In the genomic region with DNA sequence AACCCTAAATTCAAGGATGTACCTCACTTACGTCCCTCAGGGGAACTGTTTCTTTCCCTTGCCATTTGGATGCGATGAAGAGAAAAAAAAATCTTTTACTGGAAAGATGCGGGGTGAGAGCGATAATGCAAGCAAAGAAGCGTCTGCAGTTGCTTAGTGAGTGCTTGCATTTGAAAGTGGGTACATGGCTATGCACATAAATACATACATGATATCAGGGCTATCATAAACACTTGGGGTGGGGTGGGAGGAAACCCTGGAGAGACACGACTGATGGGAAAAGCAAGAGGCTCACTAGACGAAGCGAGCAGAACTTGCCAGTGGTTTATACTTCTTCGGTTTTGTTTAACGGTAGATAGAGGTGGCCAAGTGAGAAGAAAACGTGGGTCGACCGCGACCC, we compare ENCODE assay signal across 8 mouse cellular contexts. TPM values are rescaled to one million over a fixed set of nuclear protein-coding genes. Genes with fewer than 3 reads are reported as not detected.
A peak's percentile ranks its signal among the peaks of the same experiment; 100 is the strongest.
DNase-seq lines count a peak whose midpoint lies in the region; ATAC-seq and TF ChIP-seq lines count a peak whose summit lies in the region.

A gene (plus strand): TSS at position 301 of the 400 bp plus-strand sequence.

- ATAC-seq in embryonic facial prominence, embryonic 13.5 days (ENCODE audit: insufficient number of reproducible peaks, insufficient read depth, low FRiP score, low TSS enrichment, low read depth): no peak
- ATAC-seq in hindbrain, embryonic 11.5 days (ENCODE audit: low FRiP score): no peak
- ATAC-seq in midbrain, embryonic 14.5 days (ENCODE audit: low FRiP score, low TSS enrichment): no peak
- ATAC-seq in megakaryocyte progenitor cell, adult 5-6 weeks (replicated peaks; ENCODE audit: poor library complexity): no peak

- DNase-seq in kidney, adult 2 months: no peak
- no peak for DNase-seq in kidney, adult 11 months
- no peak for DNase-seq in hindbrain, embryonic 11.5 days (ENCODE audit: low spot score)
- no peak for DNase-seq in midbrain, embryonic 14.5 days
- DNase-seq in cerebellum, postnatal 25 days: no peak
- DNase-seq in thymus, postnatal 10 days (ENCODE audit: low spot score in 2 of 2): no peak

- H3K27ac ChIP-seq in kidney, adult 2 months (ENCODE audit: insufficient read depth, low read depth, low read length): no peak within 1 kb of the TSS
- no peak within 1 kb of the TSS for H3K27ac ChIP-seq in embryonic facial prominence, embryonic 13.5 days
- no peak within 1 kb of the TSS for H3K27ac ChIP-seq in hindbrain, embryonic 11.5 days (ENCODE audit: low read depth, low read length)
- H3K27ac ChIP-seq in midbrain, embryonic 14.5 days (replicated peaks; ENCODE audit: low read depth, low read length): peak within 1 kb of the TSS; percentile 64

- WGBS in kidney, adult 2 months: 14% methylated on average over 14 of the region's 14 CpGs
- WGBS in embryonic facial prominence, embryonic 13.5 days: 16% methylated on average over 14 of the region's 14 CpGs
- 13% methylated on average over 14 of the region's 14 CpGs for WGBS in hindbrain, embryonic 11.5 days
- WGBS in midbrain, embryonic 14.5 days: 15% methylated on average over 14 of the region's 14 CpGs

- peak within 1 kb of the TSS; percentile 86 for H3K4me2 ChIP-seq in embryonic facial prominence, embryonic 13.5 days
- H3K4me2 ChIP-seq in hindbrain, embryonic 11.5 days (replicated peaks; ENCODE audit: low read depth, low read length): peak within 1 kb of the TSS; percentile 86
- peak within 1 kb of the TSS; percentile 85 for H3K4me2 ChIP-seq in midbrain, embryonic 14.5 days (ENCODE audit: low read length)

- H3K27me3 ChIP-seq in kidney, adult 2 months (replicated peaks; ENCODE audit: control insufficient read depth, insufficient read depth, low read length): no peaks in the 10 kb centered on the region
- peaks cover 8% of the 10 kb centered on the region for H3K27me3 ChIP-seq in embryonic facial prominence, embryonic 13.5 days
- no peaks in the 10 kb centered on the region for H3K27me3 ChIP-seq in hindbrain, embryonic 11.5 days (ENCODE audit: control insufficient read depth, insufficient read depth, low read length)
- 0 out of 2 replicates have a peak, but pooled peaks cover 5% of the 10 kb centered on the region for H3K27me3 ChIP-seq in midbrain, embryonic 14.5 days (ENCODE audit: control insufficient read depth, insufficient read depth, low read length)

- H3K4me1 ChIP-seq in kidney, adult 2 months (ENCODE audit: control insufficient read depth, insufficient read depth, low read length): peaks cover 2% of the 10 kb centered on the region; the same call in 1 of the 2 replicates
- peaks cover 7% of the 10 kb centered on the region for H3K4me1 ChIP-seq in embryonic facial prominence, embryonic 13.5 days
- 0 out of 2 replicates have a peak, but pooled peaks cover 2% of the 10 kb centered on the region for H3K4me1 ChIP-seq in hindbrain, embryonic 11.5 days (replicated peaks; ENCODE audit: control insufficient read depth, insufficient read depth, low read length)
- H3K4me1 ChIP-seq in midbrain, embryonic 14.5 days (ENCODE audit: control insufficient read depth, insufficient read depth, low read length): peaks cover 9% of the 10 kb centered on the region

- H3K9me3 ChIP-seq in embryonic facial prominence, embryonic 13.5 days: no peaks in the 10 kb centered on the region
- no peaks in the 10 kb centered on the region for H3K9me3 ChIP-seq in hindbrain, embryonic 11.5 days (ENCODE audit: control insufficient read depth, low read length)
- H3K9me3 ChIP-seq in midbrain, embryonic 14.5 days (ENCODE audit: control insufficient read depth, low read length): no peaks in the 10 kb centered on the region

- peak within 1 kb of the TSS; percentile 96 for H3K9ac ChIP-seq in embryonic facial prominence, embryonic 13.5 days
- H3K9ac ChIP-seq in hindbrain, embryonic 11.5 days (ENCODE audit: low read depth, low read length): peak within 1 kb of the TSS; percentile 95
- H3K9ac ChIP-seq in midbrain, embryonic 14.5 days (replicated peaks; ENCODE audit: low read length): peak within 1 kb of the TSS; percentile 92

- TF ChIP-seq CTCF in kidney, adult 2 months (conservative IDR thresholded peaks at IDR 0.05; ENCODE audit: insufficient read depth, insufficient read length, low read depth, low read length): no peak

- H3K4me3 ChIP-seq in kidney, adult 2 months (ENCODE audit: insufficient read depth, low read depth, low read length): peak within 1 kb of the TSS; percentile 81
- peak within 1 kb of the TSS; percentile 99 for H3K4me3 ChIP-seq in embryonic facial prominence, embryonic 13.5 days
- H3K4me3 ChIP-seq in hindbrain, embryonic 11.5 days (ENCODE audit: low read depth, low read length): peak within 1 kb of the TSS; percentile 97
- H3K4me3 ChIP-seq in midbrain, embryonic 14.5 days (replicated peaks; ENCODE audit: low read depth, low read length): peak within 1 kb of the TSS; percentile 99

- no peak for TF ChIP-seq POLR2A in kidney, adult 2 months (IDR thresholded peaks at IDR 0.05; ENCODE audit: low read depth, low read length)

- no peaks in the 10 kb centered on the region for H3K36me3 ChIP-seq in kidney, adult 2 months (ENCODE audit: control insufficient read depth, insufficient read depth, low read length)
- H3K36me3 ChIP-seq in embryonic facial prominence, embryonic 13.5 days: no peaks in the 10 kb centered on the region
- no peaks in the 10 kb centered on the region for H3K36me3 ChIP-seq in hindbrain, embryonic 11.5 days (ENCODE audit: control insufficient read depth, insufficient read depth, low read length)
- H3K36me3 ChIP-seq in midbrain, embryonic 14.5 days (ENCODE audit: control insufficient read depth, insufficient read depth, low read length): no peaks in the 10 kb centered on the region

RNA-seq across cellular contexts. Expression of the gene that starts here (rescaled TPM):
- 8.2 and 8.7 TPM in 2 replicates for polyA plus RNA-seq in kidney, adult 2 months (2012; rRNA removed)
- polyA plus RNA-seq in embryonic facial prominence, embryonic 13.5 days (2015; fragmentation: Nextera tagmentation; extraction: Ambion mirVana): 9.7 and 10.6 TPM in 2 replicates
- 2.2 and 2.5 TPM in 2 replicates for polyA plus RNA-seq in hindbrain, embryonic 11.5 days (2014; fragmentation: Nextera tagmentation; extraction: Ambion mirVana)
- polyA plus RNA-seq in midbrain, embryonic 14.5 days (2014; fragmentation: Nextera tagmentation; extraction: Ambion mirVana): 1.2 and 2.0 TPM in 2 replicates
- total RNA-seq in megakaryocyte progenitor cell, adult 5-6 weeks (2015): 0.17 TPM in 1 of 2 replicates, not detected in the other
- not detected in 2 replicates for total RNA-seq in megakaryocyte progenitor cell, adult 5-6 weeks (2017)
